Mouse (Mus musculus) CH12.LX (cell line): ENCODE results near the gene Nacc1. TPM values are rescaled to one million over a fixed set of nuclear protein-coding genes. Genes with fewer than 3 reads are reported as not detected.

Experiments
- DNase-seq: peaks from one replicate; pipeline ENCODE4 v3.0.0-alpha.2; 2013; ENCODE audit errors: extremely low read depth
- H3K27ac ChIP-seq: 2 replicates; pipeline ENCODE4 v1.5.1; 2012; ENCODE audit warnings: low read depth, mild to moderate bottlenecking, control low read depth, moderate library complexity; ENCODE audit not compliant: insufficient read depth
- H3K27me3 ChIP-seq: replicated peaks from 2 replicates; pipeline ENCODE3; 2012; ENCODE audit warnings: inconsistent platforms
- H3K36me3 ChIP-seq, 2 experiments: replicated peaks in 1 of 2; 2 replicates each; pipeline versions ENCODE3 to v1.6.1; 2012; ENCODE audit warnings: inconsistent platforms in 1 of 2, low read length in 1 of 2, mild to moderate bottlenecking in 1 of 2, mixed read lengths in 1 of 2, moderate library complexity in 1 of 2; ENCODE audit not compliant: control insufficient read depth in 1 of 2, insufficient read depth in 1 of 2
- H3K4me1 ChIP-seq, 2 experiments: 2 replicates each; pipeline ENCODE4 v1.6.1; 2012; ENCODE audit warnings: inconsistent platforms in 1 of 2, moderate library complexity in 1 of 2; ENCODE audit not compliant: insufficient read depth in 2 of 2, control insufficient read depth in 1 of 2
- H3K4me2 ChIP-seq: 2 replicates; pipeline ENCODE4 v1.6.1; 2012; ENCODE audit warnings: low read depth, mild to moderate bottlenecking, control low read depth; ENCODE audit not compliant: poor library complexity, insufficient read depth, severe bottlenecking
- H3K4me3 ChIP-seq, 3 experiments: fragments of 150-350 bp in 1 of 3; sonication (generic) in 1 of 3; replicated peaks in 1 of 3; 2 replicates each; pipeline versions ENCODE3 to v1.5.1; 2011 to 2012; ENCODE audit warnings: low read depth in 2 of 3, low read length in 2 of 3, mild to moderate bottlenecking in 2 of 3, moderate library complexity in 2 of 3, control low read depth in 1 of 3, improper control_type of control experiment in 1 of 3, inconsistent platforms in 1 of 3, mixed read lengths in 1 of 3; ENCODE audit not compliant: poor library complexity in 1 of 3
- H3K79me2 ChIP-seq: replicated peaks from 2 replicates; pipeline ENCODE4 v1.6.1; 2012; ENCODE audit warnings: mild to moderate bottlenecking, moderate library complexity; ENCODE audit not compliant: control insufficient read depth, poor library complexity, insufficient read depth, severe bottlenecking; ENCODE audit errors: extremely low read depth
- H3K9ac ChIP-seq: 2 replicates; pipeline ENCODE4 v1.6.1; 2012; ENCODE audit warnings: low read depth, mild to moderate bottlenecking, control low read depth, moderate library complexity; ENCODE audit not compliant: insufficient read depth
- H3K9me3 ChIP-seq: replicated peaks from 2 replicates; pipeline ENCODE3; 2012; ENCODE audit warnings: low read length, inconsistent platforms, mixed read lengths
- CHD2 ChIP-seq: IDR thresholded peaks from 2 replicates; pipeline ENCODE4 v1.6.1; 2011; ENCODE audit warnings: low read length, improper control_type of control experiment
- CTCF ChIP-seq, 2 experiments: IDR thresholded peaks in 1 of 2; conservative IDR thresholded peaks in 1 of 2; 2 replicates each; pipeline ENCODE4 v1.5.1; 2011 to 2012; ENCODE audit warnings: low read depth in 2 of 2, low read length in 2 of 2, improper control_type of control experiment in 1 of 2, inconsistent platforms in 1 of 2, mild to moderate bottlenecking in 1 of 2, moderate library complexity in 1 of 2
- ETS1 ChIP-seq: conservative IDR thresholded peaks from 2 replicates; pipeline ENCODE4 v1.6.1; 2012; ENCODE audit warnings: low read depth, mild to moderate bottlenecking, inconsistent platforms, low read length, improper control_type of control experiment, moderate library complexity
- GABPA ChIP-seq: IDR thresholded peaks from 2 replicates; pipeline ENCODE4 v1.6.1; 2012; ENCODE audit warnings: low read depth, low read length, improper control_type of control experiment, inconsistent platforms; ENCODE audit not compliant: insufficient replicate concordance
- IRF4 ChIP-seq: IDR thresholded peaks from 2 replicates; pipeline ENCODE4 v1.6.1; 2014; ENCODE audit warnings: low read depth, mild to moderate bottlenecking, inconsistent platforms, low read length, improper control_type of control experiment
- JUND ChIP-seq: conservative IDR thresholded peaks from 2 replicates; pipeline ENCODE4 v1.6.1; 2011; ENCODE audit warnings: low read depth, low read length, improper control_type of control experiment
- KAT2A ChIP-seq: IDR thresholded peaks from 2 replicates; pipeline ENCODE4 v1.6.1; 2012; ENCODE audit warnings: low read length, improper control_type of control experiment, inconsistent platforms; ENCODE audit not compliant: insufficient replicate concordance
- MAFK ChIP-seq: IDR thresholded peaks from 2 replicates; pipeline ENCODE4 v1.6.1; 2011; ENCODE audit warnings: low read length, improper control_type of control experiment; ENCODE audit not compliant: insufficient replicate concordance
- NRF1 ChIP-seq: IDR thresholded peaks from 2 replicates; pipeline ENCODE4 v1.6.1; 2014; ENCODE audit warnings: low read depth, mild to moderate bottlenecking, inconsistent platforms, low read length, improper control_type of control experiment, moderate library complexity
- POLR2A ChIP-seq: IDR thresholded peaks from 2 replicates; pipeline ENCODE4 v1.6.1; 2011; ENCODE audit warnings: low read depth, mild to moderate bottlenecking, improper control_type of control experiment, low read length
- RAD21 ChIP-seq: IDR thresholded peaks from 2 replicates; pipeline ENCODE4 v1.6.1; 2011; ENCODE audit warnings: low read depth, mild to moderate bottlenecking, low read length, improper control_type of control experiment, moderate library complexity
- SIN3A ChIP-seq: IDR thresholded peaks from 2 replicates; pipeline ENCODE4 v1.6.1; 2012; ENCODE audit warnings: low read length, improper control_type of control experiment, inconsistent platforms
- SMC3 ChIP-seq: IDR thresholded peaks from 2 replicates; pipeline ENCODE4 v1.6.1; 2011; ENCODE audit warnings: low read depth, low read length, improper control_type of control experiment
- UBTF ChIP-seq: IDR thresholded peaks from 2 replicates; pipeline ENCODE4 v1.6.1; 2012; ENCODE audit warnings: low read depth, mild to moderate bottlenecking, inconsistent platforms, low read length, improper control_type of control experiment, moderate library complexity
- ZKSCAN1 ChIP-seq: IDR thresholded peaks from 2 replicates; pipeline ENCODE4 v1.6.1; 2012; ENCODE audit warnings: low read depth, inconsistent platforms, low read length, improper control_type of control experiment, borderline replicate concordance
- ZMIZ1 ChIP-seq: IDR thresholded peaks from 2 replicates; pipeline ENCODE4 v1.6.1; 2012; ENCODE audit warnings: low read depth, mild to moderate bottlenecking, inconsistent platforms, low read length, improper control_type of control experiment
- dilution Hi-C: fragments of 300-500 bp; cut with MboI; formaldehyde crosslinking; loops from 2 replicates; pipeline ENCODE4 v1.14.3; 2020; ENCODE audit warnings: low sequenced_read_pairs; ENCODE audit not compliant: extremely low pct_unique_long_range_greater_than_20kb, extremely low pct_ligation_motif_present
- in situ Hi-C: fragments of 300-500 bp; cut with MboI; formaldehyde crosslinking; loops from 3 replicates; pipeline ENCODE4 v1.14.3; 2019; ENCODE audit warnings: low sequenced_read_pairs, low pct_ligation_motif_present, low pct_unique_long_range_greater_than_20kb, mixed read lengths
- polyA plus RNA-seq: library from polyadenylated mRNA; unstranded; fragments of >175 nt; gene quantifications from 2 replicates; pipeline ENCODE4 v1.2.1, GENCODE M21; 2012; ENCODE audit warnings: low read depth; ENCODE audit not compliant: insufficient read length
- total RNA-seq, 2 experiments: library from RNA; depleted of rRNA; stranded (reverse); fragments of 300-350 nt in 1 of 2; fragments of >200 nt in 1 of 2; gene quantifications; 2 replicates each; pipeline ENCODE4 v1.2.3; 2012 to 2014

The Nacc1 gene
- total and polyA plus RNA-seq, 3 experiments: 23.3 to 84.1 (median 45.1) TPM

DNA sequence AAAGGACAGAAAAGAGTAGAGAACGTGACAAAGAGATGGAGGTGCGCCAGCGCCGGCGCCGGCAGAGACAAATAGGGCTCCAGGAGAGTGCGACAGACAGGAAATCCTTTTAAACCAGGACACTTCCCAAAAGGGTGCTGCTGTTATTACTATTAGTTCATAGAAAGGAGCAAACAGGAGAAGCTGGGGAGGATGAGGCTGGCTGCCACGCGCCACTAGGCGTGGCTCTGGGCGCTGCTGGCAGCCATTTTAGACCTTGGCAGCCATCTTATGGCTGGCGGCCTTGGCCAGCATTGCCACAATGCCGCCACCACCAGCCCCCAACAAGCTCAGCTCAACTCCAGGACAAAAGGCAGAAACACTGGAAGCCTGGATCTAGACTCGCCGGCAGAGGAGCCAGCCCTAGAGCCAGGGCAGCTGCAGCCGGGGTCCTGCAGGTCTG, 42.3 kb upstream of the Nacc1 start:
- Histone ChIP-seq H3K4me2 (no peak overlapping the region), H3K27me3 (peaks cover 55% of the 10 kb centered on the region), H3K9me3 (no peaks in the 10 kb centered on the region), H3K4me3 (no peak overlapping the region), H3K79me2 (no peaks in the 10 kb centered on the region), H3K9ac (no peak overlapping the region), H3K36me3 (no peaks in the 10 kb centered on the region), H3K4me1 (peaks cover 0 to 7% of the 10 kb centered on the region in 2 experiments; a peak in 3 of 4 replicates), H3K27ac (no peak overlapping the region)
- dilution Hi-C loops (no loop called here), in situ Hi-C loops (no loop called here)
- DNase-seq: no peak
- TF ChIP-seq IRF4 (no peak), UBTF (no peak), NRF1 (peak; percentile 43; the same call in 1 of the 2 replicates)

DNA sequence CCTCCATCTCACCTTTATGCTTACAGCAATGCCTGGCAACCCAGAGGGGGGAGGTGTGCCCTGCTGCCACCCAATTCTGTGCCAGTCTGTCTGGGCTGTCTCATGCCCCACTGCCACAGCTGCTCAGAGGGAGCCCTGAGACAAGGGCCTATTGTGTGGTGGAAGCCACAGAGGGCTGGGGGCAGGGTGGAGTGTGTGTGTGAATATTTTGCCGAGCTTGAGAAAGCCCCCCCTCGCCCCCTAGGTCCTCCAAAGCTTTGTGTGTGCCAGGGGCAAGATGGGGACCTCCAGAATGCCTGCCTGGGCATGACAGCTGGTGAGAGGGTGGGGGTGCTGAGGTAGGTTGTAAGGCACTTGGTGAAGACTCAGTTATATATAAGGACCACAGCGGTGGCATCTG, 40.8 kb upstream of the Nacc1 start:
- dilution Hi-C loops (no loop called here), in situ Hi-C loops (no loop called here)
- no peak for DNase-seq
- H3K9me3 ChIP-seq: no peaks in the 10 kb centered on the region
- H3K4me2 ChIP-seq: no peak overlapping the region
- no peak overlapping the region for H3K4me3 ChIP-seq
- H3K36me3 ChIP-seq: no peaks in the 10 kb centered on the region
- H3K4me1 ChIP-seq: peaks cover 1 to 15% of the 10 kb centered on the region in 2 experiments; a peak in 3 of 4 replicates
- H3K27me3 ChIP-seq: peaks cover 46% of the 10 kb centered on the region
- TF ChIP-seq GABPA: no peak
- no peak for TF ChIP-seq ZMIZ1
- TF ChIP-seq ZKSCAN1: no peak
- no peak overlapping the region for H3K9ac ChIP-seq
- H3K27ac ChIP-seq: no peak overlapping the region
- H3K79me2 ChIP-seq: no peaks in the 10 kb centered on the region

DNA sequence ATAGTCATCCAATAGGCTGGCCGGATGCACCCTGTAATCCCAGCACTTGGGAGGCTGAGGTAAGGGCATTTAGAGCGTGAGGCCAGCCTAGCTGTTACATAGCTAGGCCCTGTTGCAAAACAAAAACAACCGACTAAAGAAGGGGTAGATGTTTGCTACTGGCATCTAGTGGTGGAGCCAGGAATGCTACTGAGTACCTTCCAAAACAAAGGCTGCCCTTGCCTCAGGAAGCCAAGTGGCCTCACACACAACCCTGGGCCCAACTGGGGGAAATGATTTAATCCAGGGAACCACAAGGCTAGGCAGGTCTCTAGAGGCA, 38.2 kb upstream of the Nacc1 start:
- Histone ChIP-seq H3K79me2 (no peaks in the 10 kb centered on the region), H3K27me3 (peaks cover 30% of the 10 kb centered on the region), H3K27ac (no peak overlapping the region), H3K4me1 (peaks cover 12 to 27% of the 10 kb centered on the region in 2 experiments), H3K4me3 (no peak overlapping the region), H3K36me3 (no peaks in the 10 kb centered on the region), H3K9me3 (no peaks in the 10 kb centered on the region), H3K4me2 (no peak overlapping the region), H3K9ac (no peak overlapping the region)
- DNase-seq: no peak
- in situ Hi-C loops (no loop called here), dilution Hi-C loops (no loop called here)
- peak in 1 of 2 experiments; percentile 56; a peak in 2 of 4 replicates for TF ChIP-seq CTCF (conservative IDR thresholded peaks at IDR 0.05 in 1 of 2, IDR thresholded peaks at IDR 0.05 in 1 of 2; ENCODE audit: low read depth in 2 of 2, low read length in 2 of 2)
- TF ChIP-seq POLR2A: no peak
- TF ChIP-seq RAD21: peak; percentile 23
- no peak for TF ChIP-seq JUND
- no peak for TF ChIP-seq KAT2A
- TF ChIP-seq CHD2: no peak
- TF ChIP-seq SIN3A: no peak
- peak; percentile 37 for TF ChIP-seq SMC3
- TF ChIP-seq MAFK: no peak
- no peak for TF ChIP-seq ETS1
- no peak for TF ChIP-seq UBTF
